Mouse (Mus musculus) spleen, adult 2 months (tissue): Measurements from ENCODE around the gene Ift22. TPM values are rescaled to one million over a fixed set of nuclear protein-coding genes. Genes with fewer than 3 reads are reported as not detected.

Experiments used
- DNase-seq, 2 experiments: peaks; one replicate each; pipeline versions ENCODE4 v3.0.0 to v3.0.0-alpha.2; 2012 to 2021; ENCODE audit warnings: low spot score in 2 of 2, low read depth in 1 of 2
- H3K27ac ChIP-seq: fragments of 200-500 bp; 2 replicates; pipeline ENCODE4 v1.5.1; 2012; ENCODE audit warnings: low read length, inconsistent platforms; ENCODE audit not compliant: insufficient read depth
- H3K27me3 ChIP-seq: fragments of 200-500 bp; 2 replicates; pipeline ENCODE4 v1.6.1; 2012; ENCODE audit warnings: mild to moderate bottlenecking, moderate library complexity, low read length, inconsistent platforms; ENCODE audit not compliant: control insufficient read depth, insufficient read depth
- H3K36me3 ChIP-seq: fragments of 200-500 bp; 2 replicates; pipeline ENCODE4 v1.6.1; 2012; ENCODE audit warnings: mild to moderate bottlenecking, low read length, inconsistent platforms; ENCODE audit not compliant: control insufficient read depth, insufficient read depth
- H3K4me1 ChIP-seq: fragments of 200-500 bp; 2 replicates; pipeline ENCODE4 v1.6.1; 2011; ENCODE audit warnings: inconsistent platforms; ENCODE audit not compliant: control insufficient read depth, insufficient read depth, insufficient read length
- H3K4me3 ChIP-seq: fragments of 200-500 bp; 2 replicates; pipeline ENCODE4 v1.5.1; 2011; ENCODE audit warnings: mild to moderate bottlenecking, inconsistent platforms; ENCODE audit not compliant: insufficient read depth, insufficient read length; ENCODE audit errors: extremely low read depth
- CTCF ChIP-seq: fragments of 200-500 bp; IDR thresholded peaks from 2 replicates; pipeline ENCODE4 v1.5.1; 2011; ENCODE audit warnings: mild to moderate bottlenecking, inconsistent platforms; ENCODE audit not compliant: insufficient read depth, insufficient read length, insufficient replicate concordance; ENCODE audit errors: extremely low read depth
- POLR2A ChIP-seq: fragments of 200-500 bp; IDR thresholded peaks from 2 replicates; pipeline ENCODE4 v1.6.1; 2011; ENCODE audit warnings: low read depth, low read length, inconsistent platforms
- WGBS: fragments of 180-500 bp; shearing (Covaris S2); methylation state at CpG from one replicate; pipeline ENCODE4 v1.1.7; 2018; 5-methylcytosine and 5-hydroxymethylcytosine counted together
- polyA plus RNA-seq: library from polyadenylated mRNA; depleted of rRNA; stranded (reverse); fragments of >200 nt; gene quantifications from 2 replicates; pipeline ENCODE4 v1.2.3, GENCODE M21; 2012

The Ift22 gene
- polyA plus RNA-seq, 1 experiment = 6.3 TPM

GRCm38 (mm10) chr5:136914183-136914582 lies 6.2 kb downstream of the Ift22 start:
- no peak overlapping the region for H3K4me3 ChIP-seq
- no peak overlapping the region for H3K27ac ChIP-seq
- peaks cover 2% of the 10 kb centered on the region; the same call in 1 of the 2 replicates for H3K36me3 ChIP-seq
- H3K27me3 ChIP-seq = no peaks in the 10 kb centered on the region
- no peak for DNase-seq
- TF ChIP-seq CTCF = no peak
- TF ChIP-seq POLR2A = no peak
- 93% methylated on average over 3 of the region's 3 CpGs for WGBS
- H3K4me1 ChIP-seq = no peaks in the 10 kb centered on the region

- H3K4me3 ChIP-seq = no peak overlapping the region
- no peak for DNase-seq
- H3K36me3 ChIP-seq = peaks cover 2% of the 10 kb centered on the region; the same call in 1 of the 2 replicates
- no peak overlapping the region for H3K27ac ChIP-seq
- no peak for TF ChIP-seq POLR2A
- TF ChIP-seq CTCF = no peak
- WGBS = 93% methylated on average over 8 of the region's 8 CpGs
- no peaks in the 10 kb centered on the region for H3K27me3 ChIP-seq
- H3K4me1 ChIP-seq = peaks cover 4% of the 10 kb centered on the region; the same call in 1 of the 2 replicates
Observed at GRCm38 (mm10) chr5:136917613-136918242, 9.8 kb downstream of the Ift22 start.

GRCm38 (mm10) chr5:136918655-136919472 lies 10.9 kb downstream of the Ift22 start:
- Histone ChIP-seq H3K27ac (no peak overlapping the region), H3K4me1 (peaks cover 4% of the 10 kb centered on the region; the same call in 1 of the 2 replicates), H3K4me3 (peak overlapping the region; percentile 62), H3K36me3 (no peaks in the 10 kb centered on the region), H3K27me3 (no peaks in the 10 kb centered on the region)
- no peak for TF ChIP-seq CTCF
- no peak for TF ChIP-seq POLR2A
- DNase-seq = peak; percentile 65 to 75
- 2% methylated on average over 38 of the region's 38 CpGs for WGBS

- TF ChIP-seq CTCF (no peak), POLR2A (no peak)
- Histone ChIP-seq H3K27ac (no peak overlapping the region), H3K4me3 (no peak overlapping the region; the same call in 1 of the 2 replicates), H3K27me3 (no peaks in the 10 kb centered on the region), H3K4me1 (peaks cover 4% of the 10 kb centered on the region; the same call in 1 of the 2 replicates), H3K36me3 (no peaks in the 10 kb centered on the region)
- 25% methylated on average over 16 of the region's 18 CpGs for WGBS
- peak in 1 of 2 experiments; percentile 7 for DNase-seq
Observed at GRCm38 (mm10) chr5:136919546-136920301, 11.8 kb downstream of the Ift22 start.

- H3K4me3 ChIP-seq = no peak overlapping the region
- 80% methylated on average over 9 of the region's 9 CpGs for WGBS
- TF ChIP-seq CTCF = no peak
- TF ChIP-seq POLR2A = no peak
- peaks cover 4% of the 10 kb centered on the region; the same call in 1 of the 2 replicates for H3K4me1 ChIP-seq
- DNase-seq = no peak
- H3K27me3 ChIP-seq = no peaks in the 10 kb centered on the region
- H3K36me3 ChIP-seq = 0 out of 2 replicates have a peak, but pooled peaks cover 1% of the 10 kb centered on the region
- H3K27ac ChIP-seq = no peak overlapping the region
Observed at GRCm38 (mm10) chr5:136922830-136923229, 14.9 kb downstream of the Ift22 start.

GRCm38 (mm10) chr5:136923751-136924478 lies 16.0 kb downstream of the Ift22 start:
- WGBS = 88% methylated on average over 7 of the region's 7 CpGs

More at GRCm38 (mm10) chr5:136923751-136924478, 16.0 kb downstream of the Ift22 start:
- Histone ChIP-seq H3K36me3 (0 out of 2 replicates have a peak, but pooled peaks cover 1% of the 10 kb centered on the region), H3K27me3 (no peaks in the 10 kb centered on the region), H3K4me1 (peaks cover 4% of the 10 kb centered on the region; the same call in 1 of the 2 replicates), H3K4me3 (no peak overlapping the region), H3K27ac (no peak overlapping the region)
- TF ChIP-seq POLR2A (no peak), CTCF (no peak)
- DNase-seq = no peak
